Mouse (Mus musculus) ovary, adult 18-20 months (tissue): ENCODE data around the gene Car12.

Source experiments
- DNase-seq: peaks from one replicate; pipeline ENCODE4 v3.0.0; 2022; ENCODE audit warnings: low spot score, mixed read lengths

Gene Car12

GRCm38 (mm10) chr9:66710626-66711025, 2.9 kb upstream of the Car12 start:
- DNase-seq, result no peak

- DNase-seq, result no peak
These were observed 583 bp downstream of the Car12 start for GRCm38 (mm10) chr9:66714022-66714515.

- no peak for DNase-seq
These were observed 1.9 kb downstream of the Car12 start for GRCm38 (mm10) chr9:66715361-66715760.

GRCm38 (mm10) chr9:66716533-66716932, 3.0 kb downstream of the Car12 start:
- no peak for DNase-seq

GRCm38 (mm10) chr9:66720686-66721450, 7.4 kb downstream of the Car12 start:
- no peak for DNase-seq

GRCm38 (mm10) chr9:66722187-66722868, 8.8 kb downstream of the Car12 start:
- DNase-seq, result no peak

GRCm38 (mm10) chr9:66722869-66723272, 9.4 kb downstream of the Car12 start:
- no peak for DNase-seq

GRCm38 (mm10) chr9:66725591-66725990, 12.1 kb downstream of the Car12 start:
- DNase-seq, result no peak

- no peak for DNase-seq
These were observed 13.8 kb downstream of the Car12 start for GRCm38 (mm10) chr9:66727333-66727732.

GRCm38 (mm10) chr9:66730556-66730955, 17.1 kb downstream of the Car12 start:
- DNase-seq, result no peak

GRCm38 (mm10) chr9:66731284-66731683, 17.8 kb downstream of the Car12 start:
- no peak for DNase-seq

GRCm38 (mm10) chr9:66732791-66733691, 19.6 kb downstream of the Car12 start:
- DNase-seq, result peak; percentile 38

GRCm38 (mm10) chr9:66734568-66734967, 21.1 kb downstream of the Car12 start:
- DNase-seq, result no peak

- DNase-seq, result no peak
These were observed 21.6 kb downstream of the Car12 start for GRCm38 (mm10) chr9:66735122-66735521.

- no peak for DNase-seq
These were observed 22.5 kb downstream of the Car12 start for GRCm38 (mm10) chr9:66736016-66736415.

GRCm38 (mm10) chr9:66736551-66736950, 23.1 kb downstream of the Car12 start:
- DNase-seq, result no peak

- DNase-seq, result no peak
These were observed 26.0 kb downstream of the Car12 start for GRCm38 (mm10) chr9:66739516-66739915.

- DNase-seq, result no peak
These were observed 31.0 kb downstream of the Car12 start for GRCm38 (mm10) chr9:66744531-66744930.

GRCm38 (mm10) chr9:66748390-66748789, 34.9 kb downstream of the Car12 start:
- no peak for DNase-seq

- no peak for DNase-seq
These were observed 39.4 kb downstream of the Car12 start for GRCm38 (mm10) chr9:66752849-66753248.

- DNase-seq, result no peak
These were observed 47.5 kb downstream of the Car12 start for GRCm38 (mm10) chr9:66760991-66761390.

GRCm38 (mm10) chr9:66768721-66769120, 55.2 kb downstream of the Car12 start:
- DNase-seq, result no peak
